Mouse (Mus musculus): ENCODE results near the gene Gbp5. TPM values are rescaled to one million over a fixed set of nuclear protein-coding genes. Genes with fewer than 3 reads are reported as not detected.

Gbp5 gene
- polyA plus RNA-seq (2014; fragmentation: Illumina TruSeq; extraction: RNeasy Lipid Tissue Mini Kit (QIAGEN cat#74804); ENCODE audit: low read depth, low replicate concordance): 8.7 TPM

GRCm38 (mm10) chr3:142493536-142494061 is at the start of gene Gbp5:
Gbp5 (plus strand) TSS chr3:142493978.

GRCm38 (mm10) chr3:142530087-142530953 is 36.5 kb downstream of the Gbp5 start, which contains the start of gene Gbp7:
Gbp7 (plus strand) TSS chr3:142530342.

GRCm38 (mm10) chr3:142559632-142560228 is 66.0 kb downstream of the Gbp5 start, which contains the start of gene Gbp3:
Gbp3 (plus strand) TSS chr3:142560026.

Other genes with a start within 250 kb of the Gbp5 start
- gene Pdlim5, start 98.3 kb upstream of the Gbp5 start, polyA plus RNA-seq (2014; fragmentation: Illumina TruSeq; extraction: RNeasy Lipid Tissue Mini Kit (QIAGEN cat#74804); ENCODE audit: low read depth, low replicate concordance): 111 TPM
- 38.3 TPM for gene Gbp7, start 36.4 kb downstream of the Gbp5 start, polyA plus RNA-seq (2014; fragmentation: Illumina TruSeq; extraction: RNeasy Lipid Tissue Mini Kit (QIAGEN cat#74804); ENCODE audit: low read depth, low replicate concordance)
- 24.2 TPM for gene Gbp3, start 66.0 kb downstream of the Gbp5 start, polyA plus RNA-seq (2014; fragmentation: Illumina TruSeq; extraction: RNeasy Lipid Tissue Mini Kit (QIAGEN cat#74804); ENCODE audit: low read depth, low replicate concordance)
- 5.6 TPM for gene Gbp2b, start 100.9 kb downstream of the Gbp5 start, polyA plus RNA-seq (2014; fragmentation: Illumina TruSeq; extraction: RNeasy Lipid Tissue Mini Kit (QIAGEN cat#74804); ENCODE audit: low read depth, low replicate concordance)
- gene Gbp2, start 126.6 kb downstream of the Gbp5 start, polyA plus RNA-seq (2014; fragmentation: Illumina TruSeq; extraction: RNeasy Lipid Tissue Mini Kit (QIAGEN cat#74804); ENCODE audit: low read depth, low replicate concordance): 66.9 TPM
- gene Kyat3, start 207.1 kb downstream of the Gbp5 start, polyA plus RNA-seq (2014; fragmentation: Illumina TruSeq; extraction: RNeasy Lipid Tissue Mini Kit (QIAGEN cat#74804); ENCODE audit: low read depth, low replicate concordance): 18.6 TPM

All from sigmoid colon, adult 10 weeks (tissue).